Mouse (Mus musculus): ENCODE data around the gene F7. TPM values are rescaled to one million over a fixed set of nuclear protein-coding genes. Genes with fewer than 3 reads are reported as not detected.

Gene F7
- polyA plus RNA-seq, 1 experiment, result 2.0 TPM

DNA sequence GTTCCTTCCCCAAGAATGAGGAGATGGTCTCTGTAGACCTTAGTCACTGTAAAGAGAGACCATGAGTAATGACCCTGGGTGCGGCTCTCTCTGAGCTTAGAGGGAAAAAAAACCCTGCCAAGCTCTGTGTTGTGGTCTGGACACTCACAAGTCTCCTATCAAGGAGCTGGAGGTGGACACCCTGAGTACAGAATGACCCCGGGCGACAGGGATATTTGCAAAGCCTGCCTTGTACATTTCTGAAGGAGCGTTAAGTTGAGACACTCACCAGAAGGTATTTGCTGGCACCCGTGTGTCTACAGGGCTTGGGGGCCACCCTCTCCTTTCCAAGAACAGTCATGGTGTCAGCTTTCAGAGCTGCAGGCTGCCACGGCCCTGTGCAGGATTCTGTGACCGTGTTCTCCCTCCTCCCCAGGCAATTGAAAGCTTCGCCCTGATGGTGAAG is 29.0 kb upstream of the F7 start:
- Histone ChIP-seq H3K4me3 (ENCODE audit: control insufficient read depth, low read depth, low read length) (no peak overlapping the region), H3K27me3 (ENCODE audit: control insufficient read depth, insufficient read depth, low read length) (no peaks in the 10 kb centered on the region), H3K36me3 (ENCODE audit: control insufficient read depth, insufficient read depth, low read length) (no peaks in the 10 kb centered on the region), H3K27ac (ENCODE audit: control insufficient read depth, insufficient read depth, low read depth, low read length) (no peak overlapping the region), H3K4me1 (ENCODE audit: control insufficient read depth, insufficient read depth, low read length) (no peaks in the 10 kb centered on the region)
- no peak for TF ChIP-seq POLR2A (IDR thresholded peaks at IDR 0.05; ENCODE audit: control insufficient read depth, low read depth, low read length)
- no peak for TF ChIP-seq CTCF (IDR thresholded peaks at IDR 0.05; ENCODE audit: control insufficient read depth, insufficient read depth, insufficient replicate concordance, low read depth, low read length)

DNA sequence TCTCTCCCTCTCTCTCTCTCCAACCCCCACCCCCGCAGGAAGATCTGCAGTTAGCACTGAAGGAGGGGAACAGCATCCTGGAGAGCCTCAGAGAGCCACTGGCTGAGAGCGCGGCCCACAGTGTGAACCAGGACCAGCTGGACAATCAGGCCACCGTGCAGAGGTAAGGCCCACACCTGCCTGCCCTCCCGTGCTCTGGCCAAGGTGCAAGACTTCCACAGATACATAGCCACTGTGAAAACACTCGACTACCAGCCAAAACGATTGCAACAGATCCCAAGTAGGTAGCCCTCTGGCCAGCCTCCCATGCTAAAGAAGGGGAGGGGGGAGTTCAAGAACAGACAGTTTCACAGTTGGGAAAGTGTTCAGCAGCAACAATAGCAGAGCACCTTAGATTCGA is 27.5 kb upstream of the F7 start:
- H3K36me3 ChIP-seq (ENCODE audit: control insufficient read depth, insufficient read depth, low read length), result no peaks in the 10 kb centered on the region

DNA sequence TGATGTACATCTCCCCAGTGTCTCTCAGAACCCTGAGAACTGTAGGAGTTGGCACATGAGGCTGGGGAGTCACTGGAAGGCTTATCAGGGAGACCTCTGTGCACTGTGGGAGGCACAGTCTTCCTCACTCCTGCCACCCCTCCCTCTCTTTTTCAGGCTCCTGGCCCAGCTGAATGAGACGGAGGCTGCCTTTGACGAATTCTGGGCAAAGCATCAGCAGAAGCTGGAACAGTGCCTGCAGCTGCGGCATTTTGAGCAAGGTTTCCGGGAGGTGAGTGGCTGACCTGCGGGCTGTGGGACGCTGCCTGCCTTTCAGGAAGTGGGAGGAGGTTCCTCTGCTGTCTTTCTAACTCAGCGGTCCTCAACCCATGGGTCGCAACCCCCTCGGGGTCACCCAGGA is 26.0 kb upstream of the F7 start:
- TF ChIP-seq CTCF (IDR thresholded peaks at IDR 0.05; ENCODE audit: control insufficient read depth, insufficient read depth, insufficient replicate concordance, low read depth, low read length), result no peak
- Histone ChIP-seq H3K36me3 (ENCODE audit: control insufficient read depth, insufficient read depth, low read length) (no peaks in the 10 kb centered on the region), H3K4me1 (ENCODE audit: control insufficient read depth, insufficient read depth, low read length) (no peaks in the 10 kb centered on the region), H3K27me3 (ENCODE audit: control insufficient read depth, insufficient read depth, low read length) (no peaks in the 10 kb centered on the region), H3K27ac (ENCODE audit: control insufficient read depth, insufficient read depth, low read depth, low read length) (no peak overlapping the region), H3K4me3 (ENCODE audit: control insufficient read depth, low read depth, low read length) (no peak overlapping the region)

More for the DNA sequence above, 27.5 kb upstream of the F7 start:
- no peak overlapping the region for H3K4me3 ChIP-seq (ENCODE audit: control insufficient read depth, low read depth, low read length)
- no peaks in the 10 kb centered on the region for H3K27me3 ChIP-seq (ENCODE audit: control insufficient read depth, insufficient read depth, low read length)
- no peak overlapping the region for H3K27ac ChIP-seq (ENCODE audit: control insufficient read depth, insufficient read depth, low read depth, low read length)
- H3K4me1 ChIP-seq (ENCODE audit: control insufficient read depth, insufficient read depth, low read length), result no peaks in the 10 kb centered on the region
- no peak for TF ChIP-seq CTCF (IDR thresholded peaks at IDR 0.05; ENCODE audit: control insufficient read depth, insufficient read depth, insufficient replicate concordance, low read depth, low read length)
- no peak for TF ChIP-seq POLR2A (IDR thresholded peaks at IDR 0.05; ENCODE audit: control insufficient read depth, low read depth, low read length)

DNA sequence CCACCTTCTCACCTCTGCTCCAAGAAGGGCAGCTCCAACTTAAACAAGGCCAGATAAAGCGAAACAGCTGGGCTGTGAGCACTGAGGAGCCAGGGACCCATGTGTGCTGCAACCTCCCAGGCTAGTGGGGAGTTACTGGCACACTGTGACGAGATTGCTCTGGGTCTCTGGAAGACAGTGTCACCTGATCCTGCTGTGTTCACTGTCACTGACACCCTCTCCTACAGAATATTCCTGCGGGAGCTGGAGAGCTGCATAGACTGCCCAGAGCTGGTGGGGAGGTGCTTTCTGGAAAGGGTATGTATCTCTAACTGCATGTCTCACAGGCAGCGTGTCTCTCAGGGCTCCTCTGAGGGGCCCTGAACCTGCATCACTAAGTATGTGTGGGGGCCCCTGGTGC is 18.4 kb upstream of the F7 start:
- Histone ChIP-seq H3K4me1 (ENCODE audit: control insufficient read depth, insufficient read depth, low read length) (no peaks in the 10 kb centered on the region), H3K27ac (ENCODE audit: control insufficient read depth, insufficient read depth, low read depth, low read length) (no peak overlapping the region), H3K27me3 (ENCODE audit: control insufficient read depth, insufficient read depth, low read length) (no peaks in the 10 kb centered on the region), H3K36me3 (ENCODE audit: control insufficient read depth, insufficient read depth, low read length) (no peaks in the 10 kb centered on the region; the same call in 1 of the 2 replicates), H3K4me3 (ENCODE audit: control insufficient read depth, low read depth, low read length) (no peak overlapping the region)
- TF ChIP-seq POLR2A (IDR thresholded peaks at IDR 0.05; ENCODE audit: control insufficient read depth, low read depth, low read length) (no peak), CTCF (IDR thresholded peaks at IDR 0.05; ENCODE audit: control insufficient read depth, insufficient read depth, insufficient replicate concordance, low read depth, low read length) (no peak)

DNA sequence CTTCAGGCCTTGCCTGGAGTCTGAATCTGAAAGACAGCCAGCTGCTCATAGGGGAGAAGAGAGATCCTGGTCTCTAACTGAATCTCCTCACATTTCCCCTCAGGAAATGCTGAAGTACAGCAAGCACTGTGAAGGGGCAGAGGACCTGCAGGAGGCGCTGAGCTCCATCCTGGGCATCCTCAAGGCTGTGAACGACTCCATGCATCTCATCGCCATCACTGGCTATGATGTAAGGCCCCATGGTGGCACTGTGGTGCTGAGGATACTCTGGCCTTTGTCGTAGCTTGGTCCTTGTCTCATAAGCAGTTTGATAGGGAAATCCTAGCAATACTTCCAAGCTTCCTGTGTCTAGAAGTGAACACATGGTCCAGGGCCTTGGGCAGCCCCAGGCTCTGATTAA is 15.5 kb upstream of the F7 start:
- TF ChIP-seq POLR2A (IDR thresholded peaks at IDR 0.05; ENCODE audit: control insufficient read depth, low read depth, low read length) (no peak), CTCF (IDR thresholded peaks at IDR 0.05; ENCODE audit: control insufficient read depth, insufficient read depth, insufficient replicate concordance, low read depth, low read length) (no peak; the same call in 1 of the 2 replicates)
- no peaks in the 10 kb centered on the region for H3K4me1 ChIP-seq (ENCODE audit: control insufficient read depth, insufficient read depth, low read length)
- no peaks in the 10 kb centered on the region; the same call in 1 of the 2 replicates for H3K36me3 ChIP-seq (ENCODE audit: control insufficient read depth, insufficient read depth, low read length)
- no peak overlapping the region for H3K4me3 ChIP-seq (ENCODE audit: control insufficient read depth, low read depth, low read length)
- H3K27ac ChIP-seq (ENCODE audit: control insufficient read depth, insufficient read depth, low read depth, low read length), result no peak overlapping the region
- H3K27me3 ChIP-seq (ENCODE audit: control insufficient read depth, insufficient read depth, low read length), result no peaks in the 10 kb centered on the region

DNA sequence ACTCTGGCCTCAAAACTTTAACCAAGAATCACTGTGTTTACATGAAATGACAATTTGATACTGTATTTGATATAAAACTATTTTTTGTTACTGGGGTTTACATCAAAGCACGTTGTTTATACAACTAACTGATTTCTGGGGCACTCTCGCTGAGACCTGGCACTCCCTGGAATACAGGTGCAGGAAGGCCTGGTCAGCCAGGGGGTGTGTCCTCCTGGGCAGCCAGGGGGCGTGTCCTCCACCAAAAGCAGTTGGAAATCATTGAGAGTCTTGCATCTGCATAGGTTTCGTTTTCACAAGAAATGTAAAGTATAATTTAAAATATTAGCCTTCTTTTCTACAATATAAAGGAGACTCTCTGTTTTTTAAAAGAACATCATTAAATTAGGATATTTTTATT is 6.3 kb upstream of the F7 start:
- H3K36me3 ChIP-seq (ENCODE audit: control insufficient read depth, insufficient read depth, low read length), result no peaks in the 10 kb centered on the region
- H3K4me3 ChIP-seq (ENCODE audit: control insufficient read depth, low read depth, low read length), result no peak overlapping the region
- TF ChIP-seq POLR2A (IDR thresholded peaks at IDR 0.05; ENCODE audit: control insufficient read depth, low read depth, low read length), result no peak
- no peak for TF ChIP-seq CTCF (IDR thresholded peaks at IDR 0.05; ENCODE audit: control insufficient read depth, insufficient read depth, insufficient replicate concordance, low read depth, low read length)

DNA sequence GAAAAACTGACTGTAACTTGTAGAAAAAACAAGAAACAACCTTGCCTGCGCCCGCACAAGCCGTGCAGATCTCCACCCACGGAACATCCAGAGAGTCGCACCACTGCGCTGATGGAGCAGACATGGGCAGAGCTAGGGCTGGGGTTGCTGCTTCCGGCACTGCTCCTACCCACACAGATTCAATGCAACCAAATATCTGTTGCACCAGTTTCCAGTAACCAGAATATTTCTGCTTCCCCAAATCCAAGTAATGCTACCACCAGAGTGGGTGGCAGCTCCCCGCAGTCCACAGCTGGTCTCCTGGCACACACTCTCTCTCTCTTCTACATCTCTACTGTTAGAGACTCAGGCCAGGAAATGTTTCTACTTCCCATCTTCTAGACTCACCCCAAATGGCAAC is 4.0 kb upstream of the F7 start:
- Histone ChIP-seq H3K36me3 (ENCODE audit: control insufficient read depth, insufficient read depth, low read length) (no peaks in the 10 kb centered on the region), H3K4me3 (ENCODE audit: control insufficient read depth, low read depth, low read length) (no peak overlapping the region), H3K27me3 (ENCODE audit: control insufficient read depth, insufficient read depth, low read length) (no peaks in the 10 kb centered on the region), H3K4me1 (ENCODE audit: control insufficient read depth, insufficient read depth, low read length) (no peaks in the 10 kb centered on the region; the same call in 1 of the 2 replicates), H3K27ac (ENCODE audit: control insufficient read depth, insufficient read depth, low read depth, low read length) (no peak overlapping the region)
- no peak for TF ChIP-seq CTCF (IDR thresholded peaks at IDR 0.05; ENCODE audit: control insufficient read depth, insufficient read depth, insufficient replicate concordance, low read depth, low read length)
- no peak for TF ChIP-seq POLR2A (IDR thresholded peaks at IDR 0.05; ENCODE audit: control insufficient read depth, low read depth, low read length)

More for the DNA sequence above, 6.3 kb upstream of the F7 start:
- Histone ChIP-seq H3K4me1 (ENCODE audit: control insufficient read depth, insufficient read depth, low read length) (no peaks in the 10 kb centered on the region), H3K27ac (ENCODE audit: control insufficient read depth, insufficient read depth, low read depth, low read length) (no peak overlapping the region), H3K27me3 (ENCODE audit: control insufficient read depth, insufficient read depth, low read length) (no peaks in the 10 kb centered on the region)

DNA sequence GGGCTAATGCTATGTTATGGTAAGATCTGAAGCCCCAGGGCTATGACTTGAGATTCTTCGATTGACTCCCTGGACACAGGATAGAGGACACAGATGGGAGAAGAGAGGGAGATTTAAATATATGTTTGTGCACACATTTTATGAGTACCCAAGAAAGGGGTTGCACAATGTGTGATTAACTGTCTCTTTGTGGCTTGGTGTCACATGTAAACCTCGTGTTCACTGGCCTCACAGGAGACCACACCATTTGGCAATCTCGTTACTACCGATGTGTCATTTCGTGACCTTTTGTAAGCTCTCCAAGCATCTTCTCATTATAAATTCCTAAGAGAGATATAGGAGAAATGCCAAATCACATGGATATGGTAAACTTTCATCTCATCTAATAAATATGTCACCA is 1.8 kb downstream of the F7 start:
- Histone ChIP-seq H3K4me1 (ENCODE audit: control insufficient read depth, insufficient read depth, low read length) (peaks cover 3% of the 10 kb centered on the region), H3K27me3 (ENCODE audit: control insufficient read depth, insufficient read depth, low read length) (no peaks in the 10 kb centered on the region), H3K4me3 (ENCODE audit: control insufficient read depth, low read depth, low read length) (no peak overlapping the region), H3K27ac (ENCODE audit: control insufficient read depth, insufficient read depth, low read depth, low read length) (no peak overlapping the region), H3K36me3 (ENCODE audit: control insufficient read depth, insufficient read depth, low read length) (no peaks in the 10 kb centered on the region)
- TF ChIP-seq POLR2A (IDR thresholded peaks at IDR 0.05; ENCODE audit: control insufficient read depth, low read depth, low read length) (no peak), CTCF (IDR thresholded peaks at IDR 0.05; ENCODE audit: control insufficient read depth, insufficient read depth, insufficient replicate concordance, low read depth, low read length) (no peak)
